Mouse (Mus musculus): ENCODE measurements at regions not wholly inside any gene's neighbourhood (a gene's known extent, or its start where the extent isn't known, plus 50 kb on each side); places are given as distances from the start of the nearest gene placed in this dataset.

DNA sequence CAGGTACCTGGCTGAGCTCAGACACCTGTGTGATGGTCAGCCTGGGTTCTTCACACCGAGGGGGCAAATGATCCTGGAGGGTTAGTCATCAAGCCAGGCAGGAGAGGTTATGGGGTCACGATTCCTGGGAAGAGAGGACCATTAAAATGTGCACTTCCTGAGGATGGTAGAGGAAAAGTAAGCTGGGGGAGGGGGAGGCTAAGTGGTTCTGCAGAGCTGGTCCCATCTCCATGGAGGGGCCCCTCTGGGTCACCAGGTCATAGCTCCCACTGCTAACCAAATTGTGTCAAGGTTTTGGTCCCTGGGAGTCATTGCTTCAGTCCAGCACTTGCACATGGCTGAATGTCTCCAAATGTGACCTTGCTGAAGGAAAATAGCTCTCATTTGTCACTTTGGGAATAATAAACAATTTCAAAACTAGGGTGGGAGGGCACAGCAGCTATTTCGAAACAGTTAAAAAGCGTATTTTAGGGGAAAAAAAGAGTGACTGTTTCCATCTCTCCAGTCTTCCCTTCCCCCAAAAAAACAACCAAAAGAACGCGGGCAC is 395.5 kb downstream of the Wdr11 start:
- Histone ChIP-seq H3K36me3 (replicated peaks) (no peaks in the 10 kb centered on the region), H3K27me3 (ENCODE audit: insufficient read depth, low read length) (no peaks in the 10 kb centered on the region), H3K9me3 (replicated peaks) (peaks cover 64% of the 10 kb centered on the region), H3K4me3 (ENCODE audit: low read depth, low read length) (no peak overlapping the region), H3K4me1 (ENCODE audit: insufficient read depth, low read depth, low read length) (no peaks in the 10 kb centered on the region)
- ATAC-seq (ENCODE audit: extremely low read depth, insufficient number of reproducible peaks, low FRiP score, poor library complexity, severe bottlenecking) = no peak
- TF ChIP-seq GATA1 (IDR thresholded peaks at IDR 0.05; ENCODE audit: borderline replicate concordance, low read length) (no peak), GATA2 (IDR thresholded peaks at IDR 0.05; ENCODE audit: borderline replicate concordance, low read depth, low read length) (no peak), CTCF (IDR thresholded peaks at IDR 0.05; ENCODE audit: low read depth, low read length) (no peak), POLR2AphosphoS5 (IDR thresholded peaks at IDR 0.05; ENCODE audit: insufficient replicate concordance, low read depth, low read length) (no peak), TAL1 (conservative IDR thresholded peaks at IDR 0.05; ENCODE audit: low read depth, low read length) (no peak)
- DNase-seq (ENCODE audit: low spot score) = no peak

DNA sequence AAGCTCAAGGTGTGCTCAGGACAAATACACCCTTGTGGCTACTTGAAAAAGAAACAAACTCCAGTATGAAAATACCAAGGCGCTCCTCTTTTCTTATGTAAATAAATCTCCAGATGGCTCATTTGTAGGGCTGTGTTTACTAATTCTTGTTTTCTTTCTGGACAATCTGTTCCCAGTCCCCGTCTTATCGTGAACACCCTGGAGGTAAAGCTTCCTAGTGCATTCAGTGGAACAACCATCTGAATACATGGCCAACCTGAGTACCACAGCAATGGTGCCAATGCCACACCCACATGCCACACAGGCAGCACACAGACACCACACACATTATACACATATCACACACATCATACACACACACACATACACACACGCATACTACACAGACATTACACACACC is 396.1 kb downstream of the Wdr11 start:
- Histone ChIP-seq H3K36me3 (replicated peaks) (no peaks in the 10 kb centered on the region), H3K9me3 (replicated peaks) (peaks cover 61% of the 10 kb centered on the region), H3K4me1 (ENCODE audit: insufficient read depth, low read depth, low read length) (no peaks in the 10 kb centered on the region), H3K27me3 (ENCODE audit: insufficient read depth, low read length) (no peaks in the 10 kb centered on the region), H3K4me3 (ENCODE audit: low read depth, low read length) (no peak overlapping the region)
- no peak for TF ChIP-seq TAL1 (conservative IDR thresholded peaks at IDR 0.05; ENCODE audit: low read depth, low read length)
- no peak for TF ChIP-seq GATA2 (IDR thresholded peaks at IDR 0.05; ENCODE audit: borderline replicate concordance, low read depth, low read length)
- TF ChIP-seq GATA1 (IDR thresholded peaks at IDR 0.05; ENCODE audit: borderline replicate concordance, low read length) = no peak
- no peak for TF ChIP-seq POLR2AphosphoS5 (IDR thresholded peaks at IDR 0.05; ENCODE audit: insufficient replicate concordance, low read depth, low read length)
- no peak for TF ChIP-seq CTCF (IDR thresholded peaks at IDR 0.05; ENCODE audit: low read depth, low read length)
- no peak for ATAC-seq (ENCODE audit: extremely low read depth, insufficient number of reproducible peaks, low FRiP score, poor library complexity, severe bottlenecking)
- DNase-seq (ENCODE audit: low spot score) = no peak

- Histone ChIP-seq H3K4me3 (ENCODE audit: low read depth, low read length) (no peak overlapping the region), H3K9me3 (replicated peaks) (peaks cover 50% of the 10 kb centered on the region), H3K27me3 (ENCODE audit: insufficient read depth, low read length) (no peaks in the 10 kb centered on the region), H3K4me1 (ENCODE audit: insufficient read depth, low read depth, low read length) (no peaks in the 10 kb centered on the region), H3K36me3 (replicated peaks) (no peaks in the 10 kb centered on the region)
- no peak for ATAC-seq (ENCODE audit: extremely low read depth, insufficient number of reproducible peaks, low FRiP score, poor library complexity, severe bottlenecking)
- TF ChIP-seq POLR2AphosphoS5 (IDR thresholded peaks at IDR 0.05; ENCODE audit: insufficient replicate concordance, low read depth, low read length) (no peak), GATA2 (IDR thresholded peaks at IDR 0.05; ENCODE audit: borderline replicate concordance, low read depth, low read length) (no peak), TAL1 (conservative IDR thresholded peaks at IDR 0.05; ENCODE audit: low read depth, low read length) (no peak), CTCF (IDR thresholded peaks at IDR 0.05; ENCODE audit: low read depth, low read length) (no peak), GATA1 (IDR thresholded peaks at IDR 0.05; ENCODE audit: borderline replicate concordance, low read length) (no peak)
- DNase-seq (ENCODE audit: low spot score) = no peak
Observed at GRCm38 (mm10) chr7:129993446-129994223, 402.0 kb downstream of the Wdr11 start.

GRCm38 (mm10) chr7:129995529-129995928 is 403.9 kb downstream of the Wdr11 start:
- H3K4me3 ChIP-seq (ENCODE audit: low read depth, low read length) = no peak overlapping the region
- peaks cover 53% of the 10 kb centered on the region for H3K9me3 ChIP-seq (replicated peaks)
- no peak for TF ChIP-seq POLR2AphosphoS5 (IDR thresholded peaks at IDR 0.05; ENCODE audit: insufficient replicate concordance, low read depth, low read length)
- TF ChIP-seq GATA1 (IDR thresholded peaks at IDR 0.05; ENCODE audit: borderline replicate concordance, low read length) = no peak
- no peak for TF ChIP-seq TAL1 (conservative IDR thresholded peaks at IDR 0.05; ENCODE audit: low read depth, low read length)
- TF ChIP-seq GATA2 (IDR thresholded peaks at IDR 0.05; ENCODE audit: borderline replicate concordance, low read depth, low read length) = no peak
- no peak for TF ChIP-seq CTCF (IDR thresholded peaks at IDR 0.05; ENCODE audit: low read depth, low read length)
- no peak for ATAC-seq (ENCODE audit: extremely low read depth, insufficient number of reproducible peaks, low FRiP score, poor library complexity, severe bottlenecking)
- no peak for DNase-seq (ENCODE audit: low spot score)
- no peaks in the 10 kb centered on the region for H3K36me3 ChIP-seq (replicated peaks)
- H3K4me1 ChIP-seq (ENCODE audit: insufficient read depth, low read depth, low read length) = no peaks in the 10 kb centered on the region
- H3K27me3 ChIP-seq (ENCODE audit: insufficient read depth, low read length) = no peaks in the 10 kb centered on the region

DNA sequence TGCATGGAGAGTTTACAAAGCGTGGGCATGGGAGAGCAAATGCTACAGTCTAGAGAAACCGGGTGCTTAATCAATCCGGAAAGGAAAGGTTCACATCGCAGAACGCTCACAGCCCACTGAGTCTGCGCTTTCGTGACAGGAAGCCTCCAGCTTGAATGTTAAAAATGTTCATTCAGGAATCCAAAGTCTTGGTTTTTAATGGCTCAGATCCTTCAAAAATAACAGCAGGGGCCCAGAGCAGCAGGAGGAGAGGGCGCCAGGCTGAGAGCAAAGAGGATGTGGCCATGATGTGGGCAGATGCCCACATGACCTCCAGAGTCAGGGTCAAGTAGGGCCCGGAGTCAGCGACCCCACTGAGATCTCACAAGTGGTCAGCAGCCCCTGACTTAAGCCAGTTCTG is 409.4 kb downstream of the Wdr11 start:
- Histone ChIP-seq H3K36me3 (replicated peaks) (no peaks in the 10 kb centered on the region), H3K27me3 (ENCODE audit: insufficient read depth, low read length) (no peaks in the 10 kb centered on the region), H3K4me1 (ENCODE audit: insufficient read depth, low read depth, low read length) (no peaks in the 10 kb centered on the region), H3K9me3 (replicated peaks) (peaks cover 45% of the 10 kb centered on the region), H3K4me3 (ENCODE audit: low read depth, low read length) (no peak overlapping the region)
- ATAC-seq (ENCODE audit: extremely low read depth, insufficient number of reproducible peaks, low FRiP score, poor library complexity, severe bottlenecking) (no peak), DNase-seq (ENCODE audit: low spot score) (no peak)
- TF ChIP-seq GATA1 (IDR thresholded peaks at IDR 0.05; ENCODE audit: borderline replicate concordance, low read length) = no peak
- TF ChIP-seq GATA2 (IDR thresholded peaks at IDR 0.05; ENCODE audit: borderline replicate concordance, low read depth, low read length) = no peak
- no peak for TF ChIP-seq POLR2AphosphoS5 (IDR thresholded peaks at IDR 0.05; ENCODE audit: insufficient replicate concordance, low read depth, low read length)
- TF ChIP-seq CTCF (IDR thresholded peaks at IDR 0.05; ENCODE audit: low read depth, low read length) = no peak
- no peak for TF ChIP-seq TAL1 (conservative IDR thresholded peaks at IDR 0.05; ENCODE audit: low read depth, low read length)

- Histone ChIP-seq H3K4me3 (ENCODE audit: low read depth, low read length) (no peak overlapping the region), H3K4me1 (ENCODE audit: insufficient read depth, low read depth, low read length) (no peaks in the 10 kb centered on the region), H3K9me3 (replicated peaks) (peaks cover 49% of the 10 kb centered on the region), H3K27me3 (ENCODE audit: insufficient read depth, low read length) (no peaks in the 10 kb centered on the region), H3K36me3 (replicated peaks) (no peaks in the 10 kb centered on the region)
- DNase-seq (ENCODE audit: low spot score) (no peak), ATAC-seq (ENCODE audit: extremely low read depth, insufficient number of reproducible peaks, low FRiP score, poor library complexity, severe bottlenecking) (no peak)
- TF ChIP-seq TAL1 (conservative IDR thresholded peaks at IDR 0.05; ENCODE audit: low read depth, low read length) = no peak
- no peak for TF ChIP-seq GATA1 (IDR thresholded peaks at IDR 0.05; ENCODE audit: borderline replicate concordance, low read length)
- no peak for TF ChIP-seq POLR2AphosphoS5 (IDR thresholded peaks at IDR 0.05; ENCODE audit: insufficient replicate concordance, low read depth, low read length)
- TF ChIP-seq CTCF (IDR thresholded peaks at IDR 0.05; ENCODE audit: low read depth, low read length) = no peak
- TF ChIP-seq GATA2 (IDR thresholded peaks at IDR 0.05; ENCODE audit: borderline replicate concordance, low read depth, low read length) = no peak
Observed at GRCm38 (mm10) chr7:130002002-130002401, 410.3 kb downstream of the Wdr11 start.

Measured in G1E (cell line).